Mouse (Mus musculus) activated CD4-positive, CD25-positive, alpha-beta regulatory T cell, adult 4 months (primary cell): Measurements from ENCODE around the gene Thada. TPM values are rescaled to one million over a fixed set of nuclear protein-coding genes. Genes with fewer than 3 reads are reported as not detected.

Experiments used
- ATAC-seq: one replicate; pipeline ENCODE4 v1.8.0; 2017
- polyA plus RNA-seq, 2 experiments: library from polyadenylated mRNA; unstranded; fragments of 100-300 nt; shearing (Covaris generic); gene quantifications; one replicate each; pipeline ENCODE4 v1.2.1; 2017

Thada gene
- 10 to 100 TPM; 53.7 to 64.8 TPM for polyA plus RNA-seq

- ATAC-seq, result peak; percentile 99
Measured at GRCm38 (mm10) chr17:84465753-84466608, at the start of gene Thada. Gene Thada, minus strand, starts transcription at chr17:84466205.

GRCm38 (mm10) chr17:84512516-84513085 lies 46.6 kb upstream of the Thada start:
- ATAC-seq, result no peak

GRCm38 (mm10) chr17:84511682-84512515 lies 45.9 kb upstream of the Thada start, which contains the start of gene Plekhh2:
Gene Plekhh2, plus strand, starts transcription at chr17:84511895.
- ATAC-seq, result no peak

GRCm38 (mm10) chr17:84510961-84511639 lies 45.1 kb upstream of the Thada start:
- no peak for ATAC-seq

GRCm38 (mm10) chr17:84510355-84510754 lies 44.4 kb upstream of the Thada start:
- no peak for ATAC-seq

GRCm38 (mm10) chr17:84509176-84509575 lies 43.2 kb upstream of the Thada start:
- ATAC-seq, result no peak

GRCm38 (mm10) chr17:84508736-84509135 lies 42.7 kb upstream of the Thada start:
- ATAC-seq, result no peak

GRCm38 (mm10) chr17:84505922-84506321 lies 39.9 kb upstream of the Thada start:
- ATAC-seq, result no peak

- ATAC-seq, result no peak
Measured at GRCm38 (mm10) chr17:84502341-84502740, 36.3 kb upstream of the Thada start.

GRCm38 (mm10) chr17:84498639-84499038 lies 32.6 kb upstream of the Thada start:
- no peak for ATAC-seq

GRCm38 (mm10) chr17:84497972-84498604 lies 32.1 kb upstream of the Thada start:
- no peak for ATAC-seq

GRCm38 (mm10) chr17:84497559-84497958 lies 31.6 kb upstream of the Thada start:
- ATAC-seq, result no peak

GRCm38 (mm10) chr17:84497026-84497425 lies 31.0 kb upstream of the Thada start:
- no peak for ATAC-seq

- no peak for ATAC-seq
Measured at GRCm38 (mm10) chr17:84492255-84492880, 26.4 kb upstream of the Thada start.

GRCm38 (mm10) chr17:84487415-84487814 lies 21.4 kb upstream of the Thada start:
- no peak for ATAC-seq

GRCm38 (mm10) chr17:84483673-84484320 lies 17.8 kb upstream of the Thada start:
- ATAC-seq, result no peak

- ATAC-seq, result no peak
Measured at GRCm38 (mm10) chr17:84482831-84483230, 16.8 kb upstream of the Thada start.

GRCm38 (mm10) chr17:84480464-84481355 lies 14.7 kb upstream of the Thada start:
- no peak for ATAC-seq

GRCm38 (mm10) chr17:84478276-84478675 lies 12.3 kb upstream of the Thada start:
- no peak for ATAC-seq

- no peak for ATAC-seq
Measured at GRCm38 (mm10) chr17:84477176-84477575, 11.2 kb upstream of the Thada start.
